In genomic region chr13:81570241-81570821, GRCm38 (mm10) we compare ENCODE assay signal across 9 mouse cellular contexts.
DNase-seq lines count a peak whose midpoint lies in the region; ATAC-seq and TF ChIP-seq lines count a peak whose summit lies in the region.
"Had no signal": no experiment of that assay in that cellular context is flagged by ENCODE, and none has a peak within 500 bp of the region (broad histone marks: within the 10 kb centered on the region; RNA-seq: fewer than 3 reads in every experiment).

No protein-coding gene starts in this region.

- TF ChIP-seq CTCF in hindbrain, postnatal 0 days (IDR thresholded peaks at IDR 0.05; ENCODE audit: low read depth): no peak

- no peaks in the 10 kb centered on the region for H3K4me1 ChIP-seq in embryonic facial prominence, embryonic 11.5 days (ENCODE audit: control insufficient read depth, insufficient read depth, low read length)
- no peaks in the 10 kb centered on the region; the same call in 1 of the 2 replicates for H3K4me1 ChIP-seq in hindbrain, postnatal 0 days (ENCODE audit: insufficient read depth, low read length)
- peaks cover 6% of the 10 kb centered on the region for H3K4me1 ChIP-seq in midbrain, embryonic 15.5 days

- peak; percentile 10 for DNase-seq in gastrocnemius, postnatal 10 days
- no peak for DNase-seq in gastrocnemius, adult 18-20 months (ENCODE audit: low spot score)
- DNase-seq in MN1 (ENCODE audit: low spot score): peak; percentile 11
- DNase-seq in embryonic facial prominence, embryonic 11.5 days (ENCODE audit: low spot score): peak; percentile 15
- peak; percentile 72 for DNase-seq in hindbrain, postnatal 0 days (ENCODE audit: low spot score)
- DNase-seq in gastrocnemius, postnatal 14 days: no peak
- no peak for DNase-seq in urinary bladder, postnatal 36 days (ENCODE audit: low spot score in 2 of 2)

- no peak overlapping the region for H3K27ac ChIP-seq in embryonic facial prominence, embryonic 11.5 days (replicated peaks; ENCODE audit: low read depth, low read length)
- peak overlapping the region; percentile 48; the same call in 1 of the 2 replicates for H3K27ac ChIP-seq in hindbrain, postnatal 0 days
- peak overlapping the region; percentile 40 for H3K27ac ChIP-seq in midbrain, embryonic 15.5 days
- H3K27ac ChIP-seq: liver, embryonic 14.5 days had no signal

- no peaks in the 10 kb centered on the region for H3K9me3 ChIP-seq in embryonic facial prominence, embryonic 11.5 days (replicated peaks; ENCODE audit: control insufficient read depth, low read length)
- no peaks in the 10 kb centered on the region for H3K9me3 ChIP-seq in hindbrain, postnatal 0 days (ENCODE audit: low read length)
- H3K9me3 ChIP-seq in midbrain, embryonic 15.5 days: no peaks in the 10 kb centered on the region

- H3K4me2 ChIP-seq in embryonic facial prominence, embryonic 11.5 days (ENCODE audit: low read depth, low read length): no peak overlapping the region; the same call in 1 of the 2 replicates
- H3K4me2 ChIP-seq in hindbrain, postnatal 0 days (ENCODE audit: low read depth, low read length): peak overlapping the region; percentile 64
- peak overlapping the region; percentile 49 for H3K4me2 ChIP-seq in midbrain, embryonic 15.5 days

- H3K27me3 ChIP-seq in embryonic facial prominence, embryonic 11.5 days (ENCODE audit: control insufficient read depth, insufficient read depth, low read length): no peaks in the 10 kb centered on the region
- H3K27me3 ChIP-seq in hindbrain, postnatal 0 days (ENCODE audit: insufficient read depth, low read length): no peaks in the 10 kb centered on the region
- H3K27me3 ChIP-seq in midbrain, embryonic 15.5 days (replicated peaks): no peaks in the 10 kb centered on the region

- intact Hi-C loops in gastrocnemius, postnatal 14 days (cut with DNase I; ENCODE audit: low total_unique reads): no loop called here

- 60% methylated on average over 12 of the region's 12 CpGs for WGBS in embryonic facial prominence, embryonic 11.5 days
- WGBS in hindbrain, postnatal 0 days: 7% methylated on average over 12 of the region's 12 CpGs
- WGBS in midbrain, embryonic 15.5 days: 12% methylated on average over 12 of the region's 12 CpGs

- H3K9ac ChIP-seq in embryonic facial prominence, embryonic 11.5 days (replicated peaks; ENCODE audit: low read length): no peak overlapping the region
- peak overlapping the region; percentile 40 for H3K9ac ChIP-seq in hindbrain, postnatal 0 days (replicated peaks; ENCODE audit: low read length)
- no peak overlapping the region for H3K9ac ChIP-seq in midbrain, embryonic 15.5 days
- H3K9ac ChIP-seq: liver, embryonic 14.5 days had no signal

- ATAC-seq in embryonic facial prominence, embryonic 11.5 days (replicated peaks; ENCODE audit: insufficient number of reproducible peaks, low FRiP score, low TSS enrichment, low read depth): peak; percentile 86
- peak; percentile 83 for ATAC-seq in hindbrain, postnatal 0 days
- ATAC-seq in midbrain, embryonic 15.5 days (replicated peaks): peak; percentile 83

- H3K36me3 ChIP-seq in embryonic facial prominence, embryonic 11.5 days (replicated peaks; ENCODE audit: control insufficient read depth, insufficient read depth, low read depth, low read length): no peaks in the 10 kb centered on the region
- H3K36me3 ChIP-seq in hindbrain, postnatal 0 days (ENCODE audit: insufficient read depth, low read length): no peaks in the 10 kb centered on the region
- no peaks in the 10 kb centered on the region for H3K36me3 ChIP-seq in midbrain, embryonic 15.5 days (replicated peaks)

- H3K4me3 ChIP-seq in embryonic facial prominence, embryonic 11.5 days (ENCODE audit: low read depth, low read length): no peak overlapping the region
- H3K4me3 ChIP-seq in hindbrain, postnatal 0 days (ENCODE audit: low read length): peak overlapping the region; percentile 40
- peak overlapping the region; percentile 35 for H3K4me3 ChIP-seq in midbrain, embryonic 15.5 days

Comparison
In these comparisons a context has a peak if more than half of its experiments do, and no peak if none do; other contexts are left out.
1. DNase-seq: peak in gastrocnemius, postnatal 10 days (single experiment), MN1 (single experiment), embryonic facial prominence, embryonic 11.5 days (single experiment) and hindbrain, postnatal 0 days (single experiment); none in gastrocnemius, adult 18-20 months (single experiment), gastrocnemius, postnatal 14 days (single experiment) and urinary bladder, postnatal 36 days (0 of 2).
2. Peak in every context shown above with its lines, with median percentiles within 50 percentile points of each other: ATAC-seq.